Mouse (Mus musculus) bone marrow macrophage, adult 2 months (primary cell): ENCODE measurements around the gene Hcn2. TPM values are rescaled to one million over a fixed set of nuclear protein-coding genes. Genes with fewer than 3 reads are reported as not detected.
A peak's percentile ranks its signal among the peaks of the same experiment; 100 is the strongest.
"Not testable (repeated sequence)": the region's sequence is repeated elsewhere in the genome, so short reads cannot be mapped to it uniquely, and the experiment has no call there.

ENCODE experiments used
- H3K27ac ChIP-seq: 2 replicates; pipeline ENCODE4 v1.5.1; 2012; ENCODE audit warnings: low read depth, low read length; ENCODE audit not compliant: insufficient read depth
- H3K4me1 ChIP-seq: 2 replicates; pipeline ENCODE4 v1.6.1; 2012; ENCODE audit warnings: low read length; ENCODE audit not compliant: control insufficient read depth, insufficient read depth
- H3K4me3 ChIP-seq: 2 replicates; pipeline ENCODE4 v1.5.1; 2012; ENCODE audit warnings: mild to moderate bottlenecking, low read length, moderate library complexity; ENCODE audit not compliant: insufficient read depth
- CTCF ChIP-seq: IDR thresholded peaks from 2 replicates; pipeline ENCODE4 v1.5.1; 2012; ENCODE audit warnings: low read depth, mild to moderate bottlenecking, low read length, moderate library complexity
- POLR2A ChIP-seq: IDR thresholded peaks from 2 replicates; pipeline ENCODE4 v1.6.1; 2012; ENCODE audit warnings: mild to moderate bottlenecking, low read depth, low read length, borderline replicate concordance
- polyA plus RNA-seq: library from polyadenylated mRNA; stranded (reverse); fragments of >200 nt; gene quantifications from 2 replicates; pipeline ENCODE4 v1.2.4, GENCODE M21; 2012; ENCODE audit not compliant: missing spikeins, insufficient read depth, insufficient read length

The Hcn2 gene
- polyA plus RNA-seq, 1 experiment = 0.86 TPM

- TF ChIP-seq POLR2A = no peak
- Histone ChIP-seq H3K27ac (no peak within 1 kb of the TSS), H3K4me3 (no peak within 1 kb of the TSS), H3K4me1 (no peaks in the 10 kb centered on the region)
Observed at GRCm38 (mm10) chr10:79754856-79755516, 38.6 kb downstream of the Hcn2 start, which contains the start of gene Fgf22. Fgf22 (plus strand) TSS chr10:79755076.

- H3K4me1 ChIP-seq = no peaks in the 10 kb centered on the region
- H3K4me3 ChIP-seq = no peak overlapping the region
Observed at GRCm38 (mm10) chr10:79755854-79756253, 39.4 kb downstream of the Hcn2 start.

GRCm38 (mm10) chr10:79756660-79757059 is 40.2 kb downstream of the Hcn2 start:
- no peaks in the 10 kb centered on the region for H3K4me1 ChIP-seq
- H3K27ac ChIP-seq = no peak overlapping the region
- no peak overlapping the region for H3K4me3 ChIP-seq
- no peak for TF ChIP-seq CTCF

More at GRCm38 (mm10) chr10:79755854-79756253, 39.4 kb downstream of the Hcn2 start:
- TF ChIP-seq CTCF (no peak), POLR2A (no peak)
- H3K27ac ChIP-seq = no peak overlapping the region

GRCm38 (mm10) chr10:79759675-79760074 is 43.2 kb downstream of the Hcn2 start:
- H3K4me1 ChIP-seq = peaks cover 18% of the 10 kb centered on the region
- not testable (repeated sequence) for H3K4me3 ChIP-seq, H3K27ac ChIP-seq

GRCm38 (mm10) chr10:79760603-79761143 is 44.2 kb downstream of the Hcn2 start:
- H3K4me1 ChIP-seq = peaks cover 27% of the 10 kb centered on the region
- no peak overlapping the region for H3K4me3 ChIP-seq
- no peak overlapping the region for H3K27ac ChIP-seq
- no peak for TF ChIP-seq CTCF

GRCm38 (mm10) chr10:79762875-79763274 is 46.4 kb downstream of the Hcn2 start:
- H3K4me3 ChIP-seq = no peak overlapping the region
- H3K4me1 ChIP-seq = peaks cover 29% of the 10 kb centered on the region
- no peak overlapping the region for H3K27ac ChIP-seq
- TF ChIP-seq CTCF = no peak
- TF ChIP-seq POLR2A = no peak

GRCm38 (mm10) chr10:79764234-79764633 is 47.8 kb downstream of the Hcn2 start:
- Histone ChIP-seq H3K4me3 (no peak overlapping the region), H3K4me1 (peaks cover 31% of the 10 kb centered on the region), H3K27ac (no peak overlapping the region)
- no peak for TF ChIP-seq CTCF
- no peak for TF ChIP-seq POLR2A

GRCm38 (mm10) chr10:79765228-79765745 is 48.9 kb downstream of the Hcn2 start:
- TF ChIP-seq POLR2A = no peak
- no peak overlapping the region for H3K27ac ChIP-seq

GRCm38 (mm10) chr10:79766001-79766507 is 49.6 kb downstream of the Hcn2 start:
- H3K4me3 ChIP-seq = peak overlapping the region; percentile 86
- H3K27ac ChIP-seq = no peak overlapping the region
- TF ChIP-seq POLR2A (no peak), CTCF (no peak)
- peaks cover 31% of the 10 kb centered on the region for H3K4me1 ChIP-seq

More at GRCm38 (mm10) chr10:79765228-79765745, 48.9 kb downstream of the Hcn2 start:
- Histone ChIP-seq H3K4me3 (peak overlapping the region; percentile 86), H3K4me1 (peaks cover 31% of the 10 kb centered on the region)

GRCm38 (mm10) chr10:79766508-79767325 is 50.3 kb downstream of the Hcn2 start, which contains the start of gene Rnf126:
Rnf126 (minus strand) TSS chr10:79766952.
- TF ChIP-seq CTCF = no peak
- TF ChIP-seq POLR2A = 0 out of 2 replicates have a peak, but pooled peaks have one; percentile 16
- H3K27ac ChIP-seq = peak within 1 kb of the TSS; percentile 64
- H3K4me1 ChIP-seq = peaks cover 31% of the 10 kb centered on the region
- H3K4me3 ChIP-seq = peak within 1 kb of the TSS; percentile 86
